ENCODE assay signal across 8 mouse cellular contexts in the genomic region with DNA sequence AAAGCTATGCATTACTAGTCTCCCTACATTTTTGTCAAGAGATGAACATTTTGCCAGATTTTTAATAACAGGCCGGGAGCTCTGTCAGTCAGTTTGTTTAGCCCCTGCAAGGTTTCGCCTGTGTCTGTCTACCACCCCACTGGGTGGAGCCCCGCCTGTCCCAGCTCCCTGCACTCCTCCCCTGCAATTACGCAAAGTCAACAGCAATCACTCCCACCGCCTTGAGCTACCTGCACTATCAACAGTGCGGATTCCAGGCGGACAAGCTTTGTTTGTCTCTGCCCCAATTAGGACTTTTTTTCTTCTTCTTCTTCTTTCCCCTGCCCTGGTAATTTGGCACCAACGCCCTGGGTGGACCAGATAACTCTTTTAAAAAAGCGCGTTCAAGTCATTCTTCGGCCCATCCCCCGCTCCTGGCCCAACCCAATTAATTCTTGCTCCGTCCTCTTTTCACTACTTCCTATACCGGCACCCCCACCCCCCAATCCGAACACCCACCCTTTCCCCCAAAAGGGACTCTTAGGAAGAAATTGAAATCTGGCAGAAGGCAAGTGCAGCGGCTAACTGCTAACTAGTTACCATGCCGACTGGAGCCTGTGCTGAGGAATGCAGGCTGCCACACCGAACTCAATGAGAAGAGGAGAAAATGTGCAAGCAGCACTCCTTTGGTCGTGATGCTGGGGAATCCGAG. TPM values are rescaled to one million over a fixed set of nuclear protein-coding genes. Genes with fewer than 3 reads are reported as not detected.
DNase-seq lines count a peak whose midpoint lies in the region; ATAC-seq and TF ChIP-seq lines count a peak whose summit lies in the region.

No protein-coding gene starts in this region.

- H3K4me1 ChIP-seq in bone marrow macrophage, adult 2 months (ENCODE audit: control insufficient read depth, insufficient read depth, low read length), result no peaks in the 10 kb centered on the region
- H3K4me1 ChIP-seq in forebrain, embryonic 12.5 days, result peaks cover 31% of the 10 kb centered on the region
- H3K4me1 ChIP-seq in intestine, postnatal 0 days (replicated peaks; ENCODE audit: control insufficient read depth, insufficient read depth, low read length), result no peaks in the 10 kb centered on the region
- H3K4me1 ChIP-seq in liver, adult 2 months (ENCODE audit: control insufficient read depth, insufficient read depth, low read length), result peaks cover 5% of the 10 kb centered on the region; the same call in 1 of the 2 replicates

- H3K4me2 ChIP-seq in forebrain, embryonic 12.5 days, result peak overlapping the region; percentile 52
- H3K4me2 ChIP-seq in intestine, postnatal 0 days (replicated peaks; ENCODE audit: low read depth), result peak overlapping the region; percentile 51

- TF ChIP-seq POLR2A in bone marrow macrophage, adult 2 months (IDR thresholded peaks at IDR 0.05; ENCODE audit: borderline replicate concordance, low read depth, low read length), result no peak
- no peak for TF ChIP-seq POLR2A in liver, adult 2 months (IDR thresholded peaks at IDR 0.05; ENCODE audit: extremely low read depth, insufficient read depth, low read length)

- peak overlapping the region; percentile 38; the same call in 1 of the 2 replicates for H3K9ac ChIP-seq in forebrain, embryonic 12.5 days
- no peak overlapping the region for H3K9ac ChIP-seq in intestine, postnatal 0 days (ENCODE audit: low read depth, low read length)
- H3K9ac ChIP-seq in liver, adult 2 months (ENCODE audit: low read depth, low read length), result no peak overlapping the region

- peak; percentile 4 for DNase-seq in adrenal gland, postnatal 10 days
- DNase-seq in adrenal gland, postnatal 14 days, result no peak
- DNase-seq in liver, adult 2 months (ENCODE audit: extremely low read depth, low read depth, low spot score), result peak; percentile 71
- peak; percentile 20 to 50 for DNase-seq in right cerebral cortex, adult 2 months (ENCODE audit: low spot score in 2 of 2)

- H3K9me3 ChIP-seq in forebrain, embryonic 12.5 days, result no peaks in the 10 kb centered on the region
- H3K9me3 ChIP-seq in intestine, postnatal 0 days (ENCODE audit: control insufficient read depth), result no peaks in the 10 kb centered on the region

- H3K27ac ChIP-seq in bone marrow macrophage, adult 2 months (ENCODE audit: insufficient read depth, low read depth, low read length), result no peak overlapping the region
- H3K27ac ChIP-seq in forebrain, embryonic 12.5 days, result peak overlapping the region; percentile 48
- no peak overlapping the region for H3K27ac ChIP-seq in intestine, postnatal 0 days (ENCODE audit: low read depth, low read length)
- no peak overlapping the region for H3K27ac ChIP-seq in liver, adult 2 months (replicated peaks; ENCODE audit: insufficient read depth, low read depth, low read length)

- peak; percentile 90 for ATAC-seq in forebrain, embryonic 12.5 days (ENCODE audit: low FRiP score)
- no peak for ATAC-seq in intestine, postnatal 0 days
- no peak for ATAC-seq in CD4-positive, CD25-positive, alpha-beta regulatory T cell, adult 4 months

- H3K27me3 ChIP-seq in forebrain, embryonic 12.5 days, result peaks cover 32% of the 10 kb centered on the region; the same call in 1 of the 2 replicates
- H3K27me3 ChIP-seq in intestine, postnatal 0 days (replicated peaks; ENCODE audit: control insufficient read depth, insufficient read depth, low read length), result peaks cover 12% of the 10 kb centered on the region
- H3K27me3 ChIP-seq in liver, adult 2 months (ENCODE audit: control insufficient read depth, insufficient read depth, low read length), result no peaks in the 10 kb centered on the region

- H3K4me3 ChIP-seq in bone marrow macrophage, adult 2 months (ENCODE audit: insufficient read depth, low read length), result peak overlapping the region; percentile 10; the same call in 1 of the 2 replicates
- peak overlapping the region; percentile 29 for H3K4me3 ChIP-seq in forebrain, embryonic 12.5 days (replicated peaks)
- H3K4me3 ChIP-seq in intestine, postnatal 0 days (ENCODE audit: low read depth, low read length), result peak overlapping the region; percentile 17; the same call in 1 of the 2 replicates
- peak overlapping the region; percentile 5; the same call in 1 of the 2 replicates for H3K4me3 ChIP-seq in liver, adult 2 months (ENCODE audit: insufficient read depth, low read depth, low read length)

- H3K36me3 ChIP-seq in forebrain, embryonic 12.5 days (replicated peaks), result no peaks in the 10 kb centered on the region
- no peaks in the 10 kb centered on the region for H3K36me3 ChIP-seq in intestine, postnatal 0 days (ENCODE audit: control insufficient read depth, insufficient read depth)
- H3K36me3 ChIP-seq in liver, adult 2 months (ENCODE audit: control insufficient read depth, insufficient read depth, low read length), result no peaks in the 10 kb centered on the region

- TF ChIP-seq CTCF in bone marrow macrophage, adult 2 months (IDR thresholded peaks at IDR 0.05; ENCODE audit: low read depth, low read length), result no peak
- TF ChIP-seq CTCF in intestine, postnatal 0 days (IDR thresholded peaks at IDR 0.05; ENCODE audit: low read depth), result no peak
- TF ChIP-seq CTCF in liver, adult 2 months (IDR thresholded peaks at IDR 0.05; ENCODE audit: low read depth, low read length), result no peak

- H3K79me2 ChIP-seq in liver, adult 2 months (ENCODE audit: control insufficient read depth, insufficient read depth, low read length), result no peaks in the 10 kb centered on the region

- WGBS in forebrain, embryonic 12.5 days, result under 1% methylated on average over 20 of the region's 20 CpGs
- 1% methylated on average over 20 of the region's 20 CpGs for WGBS in intestine, postnatal 0 days
- 6% methylated on average over 20 of the region's 20 CpGs for WGBS in liver, adult 2 months

RNA-seq across cellular contexts. Expression of a gene that starts 35.9 kb away (rescaled TPM):
- total RNA-seq in adrenal gland, postnatal 10 days (2021), result not detected
- total RNA-seq in adrenal gland, postnatal 14 days (2021), result not detected in 2 replicates
- polyA plus RNA-seq in bone marrow macrophage, adult 2 months (2012; ENCODE audit: insufficient read depth, insufficient read length, missing spikeins), result not detected in 2 replicates
- polyA plus RNA-seq in forebrain, embryonic 12.5 days (2016; fragmentation: Nextera tagmentation; extraction: Ambion mirVana), result 56.7 and 59.3 TPM in 2 replicates
- polyA plus RNA-seq in intestine, postnatal 0 days (2015; fragmentation: Nextera tagmentation; extraction: Ambion mirVana), result not detected in 2 replicates
- not detected in 2 replicates for total RNA-seq in liver, adult 2 months (2014; rRNA removed)
- not detected in 2 replicates for polyA plus RNA-seq in liver, adult 2 months (2012; rRNA removed)
- not detected for polyA plus RNA-seq in CD4-positive, CD25-positive, alpha-beta regulatory T cell, adult 4 months (2017; shearing (Covaris generic))

Comparison
In these comparisons a context has a peak if more than half of its experiments do, and no peak if none do; other contexts are left out.
1. RNA of a gene that starts 35.9 kb away (polyA plus RNA-seq): 56.7 to 59.3 TPM in forebrain, embryonic 12.5 days; not detected in CD4-positive, CD25-positive, alpha-beta regulatory T cell, adult 4 months, not detected in bone marrow macrophage, adult 2 months, not detected in intestine, postnatal 0 days and not detected in liver, adult 2 months; every median in the first group is over 10 times any median in the second.
2. Peak in every context shown above with its lines, with median percentiles within 50 percentile points of each other: H3K4me3 ChIP-seq.